Comparison of ENCODE assay signal across 8 mouse cellular contexts in the genomic region with DNA sequence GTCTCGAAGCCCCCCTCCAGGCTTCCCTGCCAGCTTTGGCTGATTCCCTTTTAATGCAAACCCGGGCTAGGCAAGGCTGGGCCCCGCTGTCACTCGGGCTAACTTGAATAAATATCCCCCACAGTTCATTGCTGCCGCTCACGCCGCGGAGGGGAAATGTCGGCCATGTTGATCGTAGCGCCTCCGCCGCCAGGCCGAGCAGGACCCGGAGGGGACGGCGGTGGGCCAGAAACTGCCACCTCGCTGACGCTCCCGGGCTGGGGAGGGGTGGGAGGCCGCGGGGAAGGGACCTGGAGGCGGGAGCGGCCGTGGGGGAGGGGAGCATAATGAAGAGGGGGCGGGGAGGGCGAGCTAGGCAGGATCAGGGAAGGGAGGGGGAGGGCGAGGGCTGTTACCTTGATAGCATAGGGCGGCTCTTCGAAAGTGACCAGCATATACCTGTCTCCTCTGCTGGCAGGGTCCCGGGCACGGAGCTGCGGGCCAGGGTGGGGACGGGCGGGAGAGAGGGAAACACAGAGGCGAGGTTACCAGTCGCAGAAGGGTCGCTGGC. TPM values are rescaled to one million over a fixed set of nuclear protein-coding genes. Genes with fewer than 3 reads are reported as not detected.
DNase-seq lines count a peak whose midpoint lies in the region; ATAC-seq and TF ChIP-seq lines count a peak whose summit lies in the region.

No protein-coding gene starts in this region.

- no peak for TF ChIP-seq EP300 in lung, postnatal 0 days (IDR thresholded peaks at IDR 0.05)

- H3K4me2 ChIP-seq in hindbrain, embryonic 11.5 days (replicated peaks; ENCODE audit: low read depth, low read length): peak overlapping the region; percentile 73
- H3K4me2 ChIP-seq in lung, postnatal 0 days (replicated peaks; ENCODE audit: low read depth, low read length): peak overlapping the region; percentile 93

- H3K36me3 ChIP-seq in G1E (replicated peaks): peaks cover 27% of the 10 kb centered on the region
- H3K36me3 ChIP-seq in hindbrain, embryonic 11.5 days (ENCODE audit: control insufficient read depth, insufficient read depth, low read length): no peaks in the 10 kb centered on the region
- 0 out of 2 replicates have a peak, but pooled peaks cover 6% of the 10 kb centered on the region for H3K36me3 ChIP-seq in lung, postnatal 0 days (ENCODE audit: insufficient read depth, low read length)

- DNase-seq in G1E (ENCODE audit: low spot score): peak; percentile 62
- DNase-seq in cerebellum, adult 8-10 months: peak; percentile 75
- peak; percentile 81 for DNase-seq in hindbrain, embryonic 11.5 days (ENCODE audit: low spot score)
- peak; percentile 73 to 79 for DNase-seq in layer of hippocampus, postnatal 10 days (ENCODE audit: low spot score in 2 of 2)
- peak; percentile 87 for DNase-seq in lung, postnatal 0 days (ENCODE audit: low spot score)
- peak; percentile 57 for DNase-seq in ovary, postnatal 10 days (ENCODE audit: low spot score)
- DNase-seq in thymus, postnatal 0 days (ENCODE audit: low spot score): peak; percentile 69

- H3K4me1 ChIP-seq in G1E (ENCODE audit: insufficient read depth, low read depth, low read length): peaks cover 50% of the 10 kb centered on the region
- no peaks in the 10 kb centered on the region for H3K4me1 ChIP-seq in hindbrain, embryonic 11.5 days (replicated peaks; ENCODE audit: control insufficient read depth, insufficient read depth, low read length)
- peaks cover 5% of the 10 kb centered on the region; the same call in 1 of the 2 replicates for H3K4me1 ChIP-seq in lung, postnatal 0 days (ENCODE audit: insufficient read depth, low read depth, low read length)

- H3K27me3 ChIP-seq in G1E (ENCODE audit: insufficient read depth, low read length): no peaks in the 10 kb centered on the region
- no peaks in the 10 kb centered on the region for H3K27me3 ChIP-seq in hindbrain, embryonic 11.5 days (ENCODE audit: control insufficient read depth, insufficient read depth, low read length)
- no peaks in the 10 kb centered on the region for H3K27me3 ChIP-seq in lung, postnatal 0 days (replicated peaks; ENCODE audit: insufficient read depth, low read length)

- under 1% methylated on average over 29 of the region's 38 CpGs for WGBS in hindbrain, embryonic 11.5 days
- WGBS in lung, postnatal 0 days: 1% methylated on average over 23 of the region's 38 CpGs

- H3K27ac ChIP-seq in hindbrain, embryonic 11.5 days (ENCODE audit: low read depth, low read length): peak overlapping the region; percentile 95
- H3K27ac ChIP-seq in lung, postnatal 0 days (ENCODE audit: low read length): peak overlapping the region; percentile 100

- H3K9ac ChIP-seq in hindbrain, embryonic 11.5 days (ENCODE audit: low read depth, low read length): peak overlapping the region; percentile 89
- H3K9ac ChIP-seq in lung, postnatal 0 days (replicated peaks; ENCODE audit: low read depth): peak overlapping the region; percentile 99

- no peaks in the 10 kb centered on the region for H3K9me3 ChIP-seq in G1E (replicated peaks)
- H3K9me3 ChIP-seq in hindbrain, embryonic 11.5 days (ENCODE audit: control insufficient read depth, low read length): no peaks in the 10 kb centered on the region
- H3K9me3 ChIP-seq in lung, postnatal 0 days (ENCODE audit: low read length): no peaks in the 10 kb centered on the region

- H3K4me3 ChIP-seq in G1E (ENCODE audit: low read depth, low read length): peak overlapping the region; percentile 91
- peak overlapping the region; percentile 76 for H3K4me3 ChIP-seq in hindbrain, embryonic 11.5 days (ENCODE audit: low read depth, low read length)
- H3K4me3 ChIP-seq in lung, postnatal 0 days (ENCODE audit: low read depth, low read length): peak overlapping the region; percentile 97

- no peak for TF ChIP-seq CTCF in G1E (IDR thresholded peaks at IDR 0.05; ENCODE audit: low read depth, low read length)
- TF ChIP-seq CTCF in lung, postnatal 0 days (IDR thresholded peaks at IDR 0.05): no peak

- no peak for ATAC-seq in G1E (ENCODE audit: extremely low read depth, insufficient number of reproducible peaks, low FRiP score, poor library complexity, severe bottlenecking)
- ATAC-seq in frontal cortex, adult (ENCODE audit: low TSS enrichment): peak; percentile 24; the same call in 1 of the 2 replicates
- ATAC-seq in hindbrain, embryonic 11.5 days (ENCODE audit: low FRiP score): peak; percentile 63
- ATAC-seq in lung, postnatal 0 days: peak; percentile 5; the same call in 1 of the 2 replicates

RNA-seq across cellular contexts. Expression of a gene that starts 1.1 kb away (rescaled TPM):
- total RNA-seq in G1E (2014; fragmentation: Nextera tagmentation) (144 and 145 TPM in 2 replicates), G1E (2017) (109 and 191 TPM in 2 replicates)
- 15.9 and 19.6 TPM in 2 replicates for polyA plus RNA-seq in G1E (2012)
- polyA plus RNA-seq in hindbrain, embryonic 11.5 days (2014; fragmentation: Nextera tagmentation; extraction: Ambion mirVana): 24.5 and 24.8 TPM in 2 replicates
- total RNA-seq in layer of hippocampus, postnatal 10 days (2021): 10 to 100 TPM; 36.8 to 37.3 TPM
- 9.8 and 11.5 TPM in 2 replicates for polyA plus RNA-seq in lung, postnatal 0 days (2015; fragmentation: Nextera tagmentation; extraction: Ambion mirVana)
- 13.6 and 15.5 TPM in 2 replicates for polyA plus RNA-seq in thymus, postnatal 0 days (2015; fragmentation: Nextera tagmentation; extraction: Ambion mirVana)
